Mouse (Mus musculus) mesoderm, embryonic 11.5 days (tissue): ENCODE results near the gene Mrgpre.

Source experiments
- DNase-seq: peaks from one replicate; pipeline ENCODE4 v3.0.0-alpha.2; 2012; ENCODE audit warnings: low read depth, low spot score

Gene Mrgpre

GRCm38 (mm10) chr7:143783996-143784829 lies at the start of gene Mrgpre:
Gene Mrgpre, minus strand, starts transcription at chr7:143784500.
- DNase-seq: peak; percentile 87

- no peak for DNase-seq
Measured at GRCm38 (mm10) chr7:143833581-143834190, 49.4 kb upstream of the Mrgpre start.

GRCm38 (mm10) chr7:143832611-143833010 lies 48.3 kb upstream of the Mrgpre start:
- no peak for DNase-seq

GRCm38 (mm10) chr7:143832196-143832595 lies 47.9 kb upstream of the Mrgpre start:
- DNase-seq: no peak

GRCm38 (mm10) chr7:143830399-143830798 lies 46.1 kb upstream of the Mrgpre start:
- DNase-seq: no peak

GRCm38 (mm10) chr7:143829504-143830331 lies 45.4 kb upstream of the Mrgpre start:
- DNase-seq: peak; percentile 99

GRCm38 (mm10) chr7:143826985-143827384 lies 42.7 kb upstream of the Mrgpre start:
- DNase-seq: no peak

- DNase-seq: no peak
Measured at GRCm38 (mm10) chr7:143823266-143823605, 38.9 kb upstream of the Mrgpre start.

GRCm38 (mm10) chr7:143822375-143823265 lies 38.3 kb upstream of the Mrgpre start, which contains the start of the genes Nadsyn1 and Dhcr7:
Gene Nadsyn1, minus strand, starts transcription at chr7:143822849.
Gene Dhcr7, plus strand, starts transcription at chr7:143823145.
- peak; percentile 99 for DNase-seq

- DNase-seq: no peak
Measured at GRCm38 (mm10) chr7:143821241-143821640, 36.9 kb upstream of the Mrgpre start.

GRCm38 (mm10) chr7:143819201-143819600 lies 34.9 kb upstream of the Mrgpre start:
- no peak for DNase-seq

GRCm38 (mm10) chr7:143808909-143809308 lies 24.6 kb upstream of the Mrgpre start:
- no peak for DNase-seq

- DNase-seq: no peak
Measured at GRCm38 (mm10) chr7:143805199-143805624, 20.9 kb upstream of the Mrgpre start.

- DNase-seq: no peak
Measured at GRCm38 (mm10) chr7:143801195-143802065, 17.1 kb upstream of the Mrgpre start.

GRCm38 (mm10) chr7:143800770-143801169 lies 16.5 kb upstream of the Mrgpre start:
- DNase-seq: no peak

- DNase-seq: no peak
Measured at GRCm38 (mm10) chr7:143798783-143799182, 14.5 kb upstream of the Mrgpre start.

- peak; percentile 24 for DNase-seq
Measured at GRCm38 (mm10) chr7:143793121-143793520, 8.8 kb upstream of the Mrgpre start.

- DNase-seq: no peak
Measured at GRCm38 (mm10) chr7:143792336-143792985, 8.2 kb upstream of the Mrgpre start.

GRCm38 (mm10) chr7:143783378-143783995 lies 813 bp downstream of the Mrgpre start:
- no peak for DNase-seq
